Mouse (Mus musculus) liver, embryonic 12.5 days (tissue): ENCODE results near the gene Gstcd. TPM values are rescaled to one million over a fixed set of nuclear protein-coding genes. Genes with fewer than 3 reads are reported as not detected.

ENCODE experiments used
- ATAC-seq: fragments of 200-750 bp; cut with Nextera tagmentation; 2 replicates; pipeline ENCODE4 v1.8.0; 2017; ENCODE audit warnings: moderate number of reproducible peaks, mild to moderate bottlenecking, moderate library complexity
- H3K27ac ChIP-seq: fragments of 300-500 bp; sonication (generic); 2 replicates; pipeline ENCODE4 v1.5.1; 2016; ENCODE audit warnings: mild to moderate bottlenecking
- H3K27me3 ChIP-seq: fragments of 300-500 bp; sonication (generic); replicated peaks from 2 replicates; pipeline ENCODE4 v1.6.1; 2016; ENCODE audit warnings: mild to moderate bottlenecking, moderate library complexity
- H3K36me3 ChIP-seq: fragments of 300-500 bp; sonication (generic); 2 replicates; pipeline ENCODE4 v1.6.1; 2016; ENCODE audit warnings: mild to moderate bottlenecking, moderate library complexity
- H3K4me1 ChIP-seq: fragments of 300-500 bp; sonication (generic); 2 replicates; pipeline ENCODE4 v1.6.1; 2016
- H3K4me2 ChIP-seq: fragments of 300-500 bp; sonication (generic); 2 replicates; pipeline ENCODE4 v1.6.1; 2016; ENCODE audit warnings: mild to moderate bottlenecking, moderate library complexity
- H3K4me3 ChIP-seq: fragments of 300-500 bp; sonication (generic); 2 replicates; pipeline ENCODE4 v1.5.1; 2016; ENCODE audit warnings: mild to moderate bottlenecking, moderate library complexity
- H3K9ac ChIP-seq: fragments of 300-500 bp; sonication (generic); 2 replicates; pipeline ENCODE4 v1.6.1; 2016; ENCODE audit warnings: mild to moderate bottlenecking, moderate library complexity
- H3K9me3 ChIP-seq: fragments of 300-500 bp; sonication (generic); replicated peaks from 2 replicates; pipeline ENCODE4 v1.6.1; 2016; ENCODE audit warnings: mild to moderate bottlenecking, moderate library complexity
- WGBS: fragments of 180-500 bp; shearing (Covaris S2); methylation state at CpG from one replicate; pipeline ENCODE4 v1.1.7; 2016; ENCODE audit not compliant: insufficient replicate concordance; 5-methylcytosine and 5-hydroxymethylcytosine counted together
- polyA plus RNA-seq: library from polyadenylated mRNA; unstranded; fragments of >200 nt; fragmentation: Nextera tagmentation; extraction: Ambion mirVana; gene quantifications from 2 replicates; pipeline ENCODE4 v1.2.1, GENCODE M21; 2016

Gene Gstcd
- polyA plus RNA-seq, 1 experiment from 2014 or later = 6.3 TPM

DNA sequence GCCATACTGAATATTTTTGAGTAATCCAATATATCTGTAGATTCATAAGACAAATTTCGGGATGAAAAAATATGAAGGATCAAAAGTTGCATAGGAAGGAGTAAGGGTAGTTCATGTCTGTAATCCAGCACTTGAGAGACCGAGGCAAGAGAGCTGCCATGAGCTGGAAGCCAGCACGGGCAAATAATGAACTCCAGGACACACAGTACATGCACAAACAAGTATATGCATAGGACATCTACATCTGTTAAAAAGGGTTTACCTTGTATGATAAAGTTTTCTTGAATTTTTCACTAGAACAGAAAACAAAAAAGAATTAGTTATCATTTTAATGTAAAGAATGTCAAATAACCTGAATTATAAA is 95.9 kb downstream of the Gstcd start:
- Histone ChIP-seq H3K9ac (no peak overlapping the region), H3K27me3 (no peaks in the 10 kb centered on the region), H3K27ac (no peak overlapping the region), H3K4me3 (no peak overlapping the region), H3K36me3 (peaks cover 46% of the 10 kb centered on the region), H3K9me3 (no peaks in the 10 kb centered on the region), H3K4me1 (no peaks in the 10 kb centered on the region), H3K4me2 (no peak overlapping the region)
- 80% methylated on average over 3 of the region's 3 CpGs for WGBS
- no peak for ATAC-seq

DNA sequence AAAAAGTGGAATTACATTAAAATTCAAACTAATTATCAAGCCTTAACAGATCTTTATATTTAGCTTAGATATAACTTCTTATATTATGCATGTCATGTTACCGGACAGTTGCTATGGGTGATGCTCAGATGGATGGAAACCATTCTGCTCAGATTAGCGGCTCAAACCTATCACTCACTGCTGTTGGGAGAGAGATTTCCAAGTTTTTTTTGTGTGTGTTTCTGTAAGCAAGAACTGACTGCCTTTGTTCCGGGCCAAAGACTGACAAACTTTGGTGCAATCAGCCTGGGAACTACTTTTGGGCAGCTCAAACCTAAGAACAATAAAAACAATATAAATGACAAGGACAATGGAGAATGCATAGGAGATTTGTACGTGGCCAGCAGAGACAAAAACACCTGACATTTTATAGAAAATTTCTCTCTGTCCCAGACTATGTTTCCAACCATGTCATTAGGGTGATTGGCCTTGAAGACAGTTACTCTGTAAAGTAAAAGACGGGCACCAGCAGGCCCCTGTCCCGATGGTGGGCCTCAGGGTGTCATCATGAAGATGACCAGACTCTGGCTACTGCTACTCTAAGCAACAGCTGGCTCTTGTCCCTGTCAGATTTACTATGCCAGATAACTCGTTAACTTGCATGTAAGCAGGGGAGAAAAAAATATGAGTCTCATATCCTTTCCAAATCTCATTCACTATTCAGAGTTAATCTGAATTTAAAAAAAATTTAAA is 96.5 kb downstream of the Gstcd start:
- Histone ChIP-seq H3K4me2 (no peak overlapping the region), H3K27me3 (no peaks in the 10 kb centered on the region), H3K4me3 (no peak overlapping the region), H3K27ac (no peak overlapping the region), H3K36me3 (peaks cover 42% of the 10 kb centered on the region), H3K9ac (no peak overlapping the region), H3K4me1 (no peaks in the 10 kb centered on the region), H3K9me3 (no peaks in the 10 kb centered on the region)
- no peak for ATAC-seq
- 86% methylated on average over 7 of the region's 7 CpGs for WGBS

DNA sequence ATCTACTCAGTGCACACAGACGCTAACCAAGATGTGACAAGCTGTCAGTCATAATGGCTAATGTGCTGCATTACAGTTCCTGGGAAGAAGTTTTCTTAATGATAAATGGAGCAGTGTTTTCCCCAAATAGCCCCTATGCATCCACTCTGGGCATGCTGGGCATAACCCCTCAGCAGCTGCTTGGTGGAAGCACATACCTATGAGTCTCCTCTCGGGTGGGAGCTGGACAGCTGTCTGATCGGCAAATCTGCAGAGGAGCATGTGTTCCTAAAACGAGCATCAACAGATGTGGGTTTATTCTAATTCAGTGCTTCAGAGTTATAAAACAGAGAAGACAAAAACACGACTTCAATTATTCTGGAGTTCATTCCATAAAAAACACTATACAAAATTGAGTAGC is 105.6 kb downstream of the Gstcd start:
- H3K4me3 ChIP-seq = no peak overlapping the region
- WGBS = 77% methylated on average over 5 of the region's 5 CpGs
- no peaks in the 10 kb centered on the region for H3K9me3 ChIP-seq
- H3K27me3 ChIP-seq = no peaks in the 10 kb centered on the region
- peaks cover 42% of the 10 kb centered on the region for H3K36me3 ChIP-seq
- no peak overlapping the region for H3K9ac ChIP-seq
- no peak overlapping the region for H3K4me2 ChIP-seq
- ATAC-seq = no peak
- H3K4me1 ChIP-seq = no peaks in the 10 kb centered on the region
- H3K27ac ChIP-seq = no peak overlapping the region

DNA sequence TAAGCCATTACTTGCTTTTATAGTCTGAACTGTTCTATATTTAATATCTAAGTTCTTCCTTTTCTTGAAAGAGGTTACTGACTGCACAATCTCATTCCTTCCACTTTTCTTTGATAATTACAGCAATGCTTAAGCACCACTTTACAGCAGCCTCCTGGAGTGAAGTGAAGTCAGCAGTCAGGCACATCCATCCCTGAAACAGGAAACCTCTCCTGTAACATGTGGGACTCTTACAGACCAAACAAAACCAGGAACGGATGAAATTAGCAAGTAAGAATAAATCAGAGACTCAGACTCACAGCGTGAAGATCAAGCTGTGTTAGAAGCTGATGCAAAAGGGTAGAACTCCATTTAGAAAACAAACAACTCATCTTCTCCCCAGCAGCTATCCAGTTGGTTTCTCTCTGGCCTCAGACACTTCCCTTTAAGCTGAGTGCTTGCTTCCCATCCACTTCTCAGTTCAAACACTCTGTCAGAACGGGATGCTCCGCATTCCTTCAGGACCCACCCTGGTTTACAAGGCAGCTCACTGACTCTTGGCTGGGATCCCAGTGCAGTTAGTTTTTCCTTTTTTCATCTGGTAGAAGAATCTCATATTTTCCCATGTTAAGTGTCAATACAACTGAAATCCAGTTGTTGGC is 107.9 kb downstream of the Gstcd start:
- no peak overlapping the region for H3K4me2 ChIP-seq
- no peak overlapping the region for H3K9ac ChIP-seq
- H3K9me3 ChIP-seq = no peaks in the 10 kb centered on the region
- no peak overlapping the region for H3K4me3 ChIP-seq
- no peak for ATAC-seq
- H3K4me1 ChIP-seq = no peaks in the 10 kb centered on the region
- WGBS = 62% methylated on average over 4 of the region's 4 CpGs
- no peak overlapping the region for H3K27ac ChIP-seq
- H3K36me3 ChIP-seq = peaks cover 57% of the 10 kb centered on the region
- H3K27me3 ChIP-seq = no peaks in the 10 kb centered on the region

DNA sequence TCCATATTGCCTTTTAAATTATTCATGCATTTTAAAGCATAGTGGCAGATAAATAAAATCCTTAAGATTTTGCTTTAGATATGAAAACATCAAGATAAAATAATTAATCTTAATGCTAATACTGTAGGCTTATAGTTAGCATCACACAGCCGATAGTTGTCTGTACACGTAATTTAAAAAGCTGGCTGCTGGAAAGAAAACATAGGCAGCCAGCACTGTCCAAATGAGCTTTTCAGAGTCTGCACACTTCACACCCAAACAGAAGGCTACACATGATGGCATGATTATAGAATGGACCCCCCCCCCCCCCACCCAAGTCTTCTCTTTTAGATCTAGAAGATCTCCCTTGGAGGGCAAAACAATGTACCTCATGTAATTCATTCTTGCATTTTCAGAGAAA is 109.9 kb downstream of the Gstcd start:
- Histone ChIP-seq H3K4me3 (no peak overlapping the region), H3K36me3 (peaks cover 46% of the 10 kb centered on the region), H3K4me2 (no peak overlapping the region), H3K4me1 (no peaks in the 10 kb centered on the region), H3K27ac (no peak overlapping the region), H3K9ac (no peak overlapping the region), H3K27me3 (no peaks in the 10 kb centered on the region), H3K9me3 (no peaks in the 10 kb centered on the region)
- ATAC-seq = no peak
- WGBS = 83% methylated on average over 2 of the region's 2 CpGs

DNA sequence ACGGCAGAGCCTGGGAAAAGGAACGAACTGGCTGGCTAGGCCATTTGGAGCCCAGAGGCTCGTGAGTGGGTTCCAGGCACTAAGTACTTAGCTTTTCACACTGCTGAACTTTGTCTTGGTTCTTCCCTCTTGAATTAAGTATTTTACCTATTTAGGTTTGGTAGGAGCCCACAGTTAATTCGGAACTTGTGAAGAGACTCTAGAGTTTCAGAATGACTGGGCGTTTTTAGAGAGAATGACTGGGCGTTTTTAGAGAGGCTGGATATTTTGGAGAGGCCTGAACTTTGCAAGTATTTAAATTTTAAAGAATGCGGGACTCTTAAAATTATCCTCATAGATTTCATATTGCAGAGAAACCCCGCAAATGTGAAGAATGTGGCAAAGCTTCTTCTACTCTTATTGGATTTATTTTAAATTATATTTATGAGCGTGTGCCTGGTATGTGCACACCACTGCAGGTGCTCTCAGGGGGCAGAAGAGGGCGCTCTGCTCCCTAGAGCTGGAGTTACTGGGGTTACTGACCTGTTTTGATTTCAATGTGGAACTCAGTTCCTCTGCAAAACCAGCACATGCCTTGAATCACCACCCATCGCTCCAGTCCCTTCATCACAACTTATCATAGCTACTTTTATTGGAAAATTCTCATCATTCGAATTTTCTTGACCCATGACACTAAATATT is 111.9 kb downstream of the Gstcd start:
- no peaks in the 10 kb centered on the region for H3K27me3 ChIP-seq
- WGBS = 77% methylated on average over 12 of the region's 12 CpGs
- peaks cover 37% of the 10 kb centered on the region for H3K36me3 ChIP-seq
- H3K9me3 ChIP-seq = no peaks in the 10 kb centered on the region
- no peak overlapping the region for H3K4me3 ChIP-seq
- no peak for ATAC-seq
- no peak overlapping the region for H3K27ac ChIP-seq
- H3K9ac ChIP-seq = no peak overlapping the region
- no peak overlapping the region for H3K4me2 ChIP-seq
- no peaks in the 10 kb centered on the region for H3K4me1 ChIP-seq

DNA sequence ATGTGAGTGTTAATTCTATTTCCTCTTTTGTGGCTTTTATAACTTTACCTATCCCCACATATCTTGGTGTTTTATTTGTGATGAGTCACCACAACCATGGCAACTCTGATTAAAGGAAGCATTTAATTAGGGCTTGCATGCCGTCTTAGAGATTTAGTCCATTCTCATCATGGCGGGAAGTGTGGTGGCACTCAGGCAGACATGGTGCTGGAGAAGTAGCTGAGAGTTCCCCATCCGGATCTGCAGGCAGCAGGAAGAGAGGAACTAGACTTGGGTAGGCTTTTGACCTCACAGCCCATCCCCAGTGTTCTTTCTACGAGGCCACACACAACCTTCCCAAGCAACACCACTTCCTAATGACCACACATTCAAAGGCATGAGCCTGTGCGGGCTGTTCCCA is 125.6 kb downstream of the Gstcd start:
- 40% methylated on average over 5 of the region's 5 CpGs for WGBS

DNA sequence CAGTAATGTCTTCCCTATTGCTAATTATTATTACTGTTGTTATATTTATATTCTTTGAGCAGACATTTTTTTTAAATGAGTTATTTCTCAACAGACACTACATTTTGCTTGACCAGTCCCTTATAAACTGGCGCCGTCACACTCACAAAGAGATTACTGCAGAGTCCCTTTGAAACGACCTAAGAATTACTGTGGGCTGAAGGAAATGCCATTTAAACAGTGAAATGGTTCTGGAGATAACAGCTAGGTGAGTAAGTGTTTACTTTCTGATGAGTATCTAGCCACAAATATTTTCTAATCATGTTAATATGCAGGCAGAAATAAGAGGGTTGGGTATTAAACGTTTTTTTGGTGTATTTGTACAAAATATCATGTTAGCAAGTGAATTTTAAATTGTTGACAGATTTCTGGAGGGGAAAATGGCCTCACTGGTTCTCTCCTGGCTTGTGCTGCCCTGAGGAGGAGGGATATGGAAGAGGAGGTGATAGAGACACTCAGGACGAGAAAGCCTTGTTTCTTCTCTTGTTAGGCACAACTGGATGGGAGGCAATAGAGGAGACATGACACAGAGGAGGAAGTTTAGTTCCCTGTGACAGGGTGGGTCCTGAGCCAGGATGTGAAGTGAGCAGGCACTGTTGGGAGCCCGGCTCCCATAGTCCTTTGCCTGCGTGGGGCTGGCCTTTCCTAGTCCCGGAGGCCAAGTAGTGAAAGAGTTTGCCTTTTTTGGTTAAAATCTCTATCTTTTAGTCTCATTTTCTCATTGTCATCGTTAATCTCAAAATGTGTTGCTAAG is 126.9 kb downstream of the Gstcd start:
- no peaks in the 10 kb centered on the region for H3K36me3 ChIP-seq
- ATAC-seq = no peak
- H3K27ac ChIP-seq = no peak overlapping the region
- 53% methylated on average over 9 of the region's 9 CpGs for WGBS
- no peaks in the 10 kb centered on the region for H3K9me3 ChIP-seq
- H3K27me3 ChIP-seq = no peaks in the 10 kb centered on the region
- H3K9ac ChIP-seq = no peak overlapping the region
- H3K4me3 ChIP-seq = no peak overlapping the region
- no peaks in the 10 kb centered on the region; the same call in 1 of the 2 replicates for H3K4me1 ChIP-seq
- H3K4me2 ChIP-seq = no peak overlapping the region

More for the DNA sequence above, 125.6 kb downstream of the Gstcd start:
- Histone ChIP-seq H3K27me3 (no peaks in the 10 kb centered on the region), H3K4me2 (no peak overlapping the region), H3K4me1 (no peaks in the 10 kb centered on the region; the same call in 1 of the 2 replicates), H3K27ac (no peak overlapping the region), H3K9me3 (no peaks in the 10 kb centered on the region), H3K4me3 (no peak overlapping the region), H3K36me3 (no peaks in the 10 kb centered on the region), H3K9ac (no peak overlapping the region)
- no peak for ATAC-seq

DNA sequence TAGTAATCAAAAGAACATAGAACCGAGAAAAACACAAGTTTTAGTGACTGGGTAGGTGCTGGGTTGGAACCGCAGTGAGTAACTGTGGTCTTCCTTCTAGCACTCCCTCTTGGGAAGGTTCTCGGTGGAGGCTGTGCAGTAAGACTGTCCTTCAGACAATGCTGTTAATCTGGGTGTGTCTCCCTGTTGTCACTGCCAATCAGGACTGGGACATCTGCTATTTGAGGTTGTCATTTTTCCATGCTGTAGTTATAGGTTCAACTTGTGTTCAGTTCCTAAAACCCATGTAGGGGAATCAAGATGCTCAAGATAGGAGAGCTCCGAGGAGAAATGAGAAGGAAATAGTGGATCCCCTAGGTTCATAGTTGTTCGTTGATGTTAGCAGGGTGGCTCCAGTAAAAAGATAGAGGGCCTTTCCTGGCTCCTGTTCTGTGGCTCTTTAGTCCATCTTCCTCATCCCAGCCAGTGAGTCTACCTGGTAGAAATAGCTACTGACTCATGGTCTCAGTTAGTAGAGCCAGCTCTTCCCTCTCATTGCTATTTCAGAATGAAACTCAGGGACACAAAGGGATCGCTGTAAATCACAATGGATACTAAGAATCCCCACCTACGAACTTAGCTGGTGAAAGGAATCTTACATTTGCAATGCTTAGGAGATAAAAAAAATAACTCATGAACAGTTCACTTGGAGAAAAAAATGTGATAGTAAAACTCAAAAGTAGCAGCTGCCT is 129.0 kb downstream of the Gstcd start:
- no peak for ATAC-seq
- Histone ChIP-seq H3K9ac (no peak overlapping the region), H3K4me2 (no peak overlapping the region), H3K36me3 (no peaks in the 10 kb centered on the region), H3K9me3 (no peaks in the 10 kb centered on the region), H3K4me3 (no peak overlapping the region), H3K27ac (no peak overlapping the region), H3K27me3 (no peaks in the 10 kb centered on the region), H3K4me1 (no peaks in the 10 kb centered on the region; the same call in 1 of the 2 replicates)
- WGBS = 65% methylated on average over 7 of the region's 7 CpGs

DNA sequence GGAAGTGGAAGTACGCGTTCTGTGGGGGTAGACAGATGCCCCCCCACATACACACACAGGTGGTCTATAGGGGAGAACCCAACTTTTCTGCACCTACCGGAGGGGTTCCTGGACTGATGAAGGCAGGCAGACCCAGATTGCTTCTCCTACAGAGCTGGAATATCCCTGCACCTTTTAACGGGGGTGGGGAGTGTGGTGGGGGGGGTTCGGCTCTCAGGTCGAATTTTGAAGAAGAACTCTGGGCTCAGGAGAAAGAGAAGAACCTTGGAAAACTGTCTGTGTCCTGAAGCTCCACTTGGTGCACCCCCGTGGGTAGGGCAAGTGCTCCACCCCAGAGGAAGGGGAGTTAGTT is 141.3 kb downstream of the Gstcd start:
- ATAC-seq = peak; percentile 17; the same call in 1 of the 2 replicates
- 10% methylated on average over 7 of the region's 7 CpGs for WGBS
- H3K9me3 ChIP-seq = no peaks in the 10 kb centered on the region
- peaks cover 56% of the 10 kb centered on the region for H3K27me3 ChIP-seq
- H3K27ac ChIP-seq = no peak overlapping the region
- H3K36me3 ChIP-seq = no peaks in the 10 kb centered on the region
- H3K4me3 ChIP-seq = peak overlapping the region; percentile 60
- peaks cover 10% of the 10 kb centered on the region for H3K4me1 ChIP-seq
- peak overlapping the region; percentile 83 for H3K4me2 ChIP-seq
- H3K9ac ChIP-seq = no peak overlapping the region

DNA sequence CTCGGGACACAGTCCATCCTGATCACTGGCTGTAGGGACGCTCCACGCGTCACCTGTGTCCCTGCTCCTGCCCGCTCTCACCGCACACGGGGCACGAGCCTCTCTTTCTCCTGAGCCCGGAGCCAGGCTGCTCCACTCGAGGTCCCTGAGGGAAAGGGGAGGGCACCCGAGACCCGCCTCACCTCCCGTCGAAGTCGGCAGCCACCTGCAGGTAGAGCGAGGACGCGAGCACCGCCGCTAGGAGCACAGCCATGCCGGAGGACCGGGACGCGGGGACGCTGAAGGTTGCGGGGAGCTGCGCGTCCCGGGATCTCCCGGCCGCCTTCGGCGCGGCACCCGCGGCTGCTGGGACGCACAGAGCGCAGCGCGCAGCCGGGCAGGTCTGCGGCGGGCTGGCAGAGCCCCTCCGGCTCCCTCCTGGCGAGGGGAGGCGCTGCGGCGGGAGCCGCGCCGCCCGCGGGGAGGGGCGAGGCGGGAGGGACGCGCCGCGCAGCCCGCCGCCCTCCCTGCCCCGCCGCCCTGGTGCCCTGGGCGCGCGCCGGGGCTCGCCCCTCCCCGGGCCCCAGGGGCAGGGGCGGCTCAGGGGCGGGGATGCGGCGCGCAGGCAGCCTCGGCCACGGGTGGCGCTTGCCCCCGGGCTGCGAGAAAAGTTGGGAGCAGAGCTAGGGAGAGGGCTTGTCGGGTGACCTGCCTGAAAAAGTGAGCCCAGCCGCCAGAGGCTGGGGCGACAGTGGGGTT is 141.9 kb downstream of the Gstcd start, which contains the start of gene Npnt:
TSS of gene Npnt (minus strand) at position 501 of the 738 bp plus-strand sequence.
- H3K4me2 ChIP-seq = peak within 1 kb of the TSS; percentile 83
- H3K9me3 ChIP-seq = no peaks in the 10 kb centered on the region
- no peak within 1 kb of the TSS for H3K27ac ChIP-seq
- peaks cover 10% of the 10 kb centered on the region for H3K4me1 ChIP-seq
- ATAC-seq = peak; percentile 72
- peak within 1 kb of the TSS; percentile 60 for H3K4me3 ChIP-seq
- H3K36me3 ChIP-seq = no peaks in the 10 kb centered on the region
- H3K9ac ChIP-seq = peak within 1 kb of the TSS; percentile 27; the same call in 1 of the 2 replicates
- under 1% methylated on average over 58 of the region's 82 CpGs for WGBS
- H3K27me3 ChIP-seq = peaks cover 56% of the 10 kb centered on the region
